Mouse (Mus musculus): ENCODE measurements around the gene Psmc3ip.

The Psmc3ip gene

DNA sequence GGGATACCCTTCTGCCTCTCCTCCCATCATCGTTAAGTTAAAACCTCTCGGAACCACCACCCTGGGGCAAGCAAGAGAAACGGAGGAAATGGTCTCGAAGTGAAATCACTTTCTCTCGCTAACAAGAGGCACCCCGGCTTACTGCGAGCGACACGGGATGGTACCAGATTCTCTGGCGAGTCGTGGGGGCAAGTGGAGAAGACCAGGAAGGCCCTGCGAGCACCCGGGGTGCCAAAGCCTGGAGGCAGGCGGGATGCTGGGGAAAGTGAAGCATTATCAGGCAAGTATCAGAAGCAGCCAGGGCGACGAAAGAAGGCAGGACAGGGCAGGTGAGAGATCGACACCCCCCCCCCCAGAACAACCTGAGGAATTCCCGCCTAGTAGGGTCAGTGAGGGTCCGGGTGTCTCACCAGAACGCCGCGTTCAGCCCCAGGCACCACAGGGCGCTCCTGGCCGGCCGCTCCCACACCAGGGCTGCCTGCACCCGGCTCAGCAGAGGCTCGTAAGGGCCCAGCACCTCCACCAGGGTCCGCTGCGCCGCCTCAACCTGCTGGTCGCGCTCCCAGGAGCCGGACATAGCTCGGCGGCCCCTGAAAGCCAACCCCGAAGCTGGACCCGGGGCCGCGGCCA, 24.0 kb upstream of the Psmc3ip start:
- DNase-seq (ENCODE audit: extremely low read depth, low read depth, low spot score) = no peak

DNA sequence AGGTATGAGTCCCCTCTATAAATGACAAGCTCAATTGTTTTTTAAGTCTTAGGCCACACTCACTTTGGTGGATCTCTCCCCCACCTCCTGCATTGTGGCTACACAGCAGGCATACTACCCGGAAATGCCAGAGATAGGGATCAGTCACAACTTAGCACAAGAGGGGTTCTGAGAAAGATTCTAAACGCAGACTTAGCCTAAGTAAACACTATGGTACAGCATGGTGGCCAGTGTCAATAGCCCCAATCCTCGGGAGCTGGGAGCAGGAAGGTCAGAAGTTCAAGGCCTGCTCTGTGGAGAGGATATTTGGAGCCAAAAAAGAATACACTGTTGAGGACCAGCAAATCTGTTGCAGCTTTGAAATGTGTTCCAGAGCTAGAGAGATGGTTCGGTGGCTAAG, 22.9 kb upstream of the Psmc3ip start:
- no peak for DNase-seq (ENCODE audit: extremely low read depth, low read depth, low spot score)

GRCm38 (mm10) chr11:101115564-101115963, 20.3 kb upstream of the Psmc3ip start:
- DNase-seq (ENCODE audit: extremely low read depth, low read depth, low spot score) = no peak

DNA sequence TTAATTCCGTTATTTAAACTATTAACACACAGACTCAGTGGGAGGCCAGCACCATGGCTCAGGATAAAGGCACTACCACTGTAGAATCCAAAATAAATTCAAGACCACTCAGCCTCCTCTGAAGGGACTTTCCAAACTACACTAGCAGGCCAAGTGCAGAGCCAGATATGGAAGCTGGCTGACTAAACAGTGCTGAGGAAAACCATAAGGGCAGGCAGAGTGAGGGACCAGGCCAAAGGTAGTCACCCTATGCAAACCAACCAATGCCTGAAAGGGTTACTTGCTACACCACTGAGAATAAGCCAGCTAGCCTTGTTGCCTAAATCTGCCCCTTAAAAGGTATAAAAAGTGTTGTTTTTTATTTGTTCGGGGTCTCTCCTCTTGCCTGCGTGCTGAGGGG, 16.9 kb upstream of the Psmc3ip start:
- DNase-seq (ENCODE audit: extremely low read depth, low read depth, low spot score) = no peak

- DNase-seq (ENCODE audit: extremely low read depth, low read depth, low spot score) = no peak
Measured at GRCm38 (mm10) chr11:101111178-101111577, 15.9 kb upstream of the Psmc3ip start.

DNA sequence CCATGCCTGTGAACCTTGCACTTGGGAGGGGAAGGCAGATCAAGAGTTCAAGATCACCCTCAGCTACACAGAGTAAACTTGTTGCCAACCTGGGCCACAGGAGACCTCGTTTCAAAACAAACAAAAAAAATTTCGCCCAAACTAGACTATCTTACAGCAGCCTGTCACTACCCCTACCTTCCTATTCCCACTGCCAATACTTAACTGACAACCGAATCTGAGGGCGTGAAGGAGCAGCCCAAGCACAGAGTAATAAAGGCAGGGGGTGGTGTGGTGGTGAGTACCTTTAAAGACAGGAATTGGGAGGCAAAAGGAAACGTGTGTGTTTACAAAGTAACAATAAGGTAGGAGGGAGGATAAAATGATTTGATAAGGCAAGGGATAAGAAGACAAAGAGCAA, 15.5 kb upstream of the Psmc3ip start:
- no peak for DNase-seq (ENCODE audit: extremely low read depth, low read depth, low spot score)

DNA sequence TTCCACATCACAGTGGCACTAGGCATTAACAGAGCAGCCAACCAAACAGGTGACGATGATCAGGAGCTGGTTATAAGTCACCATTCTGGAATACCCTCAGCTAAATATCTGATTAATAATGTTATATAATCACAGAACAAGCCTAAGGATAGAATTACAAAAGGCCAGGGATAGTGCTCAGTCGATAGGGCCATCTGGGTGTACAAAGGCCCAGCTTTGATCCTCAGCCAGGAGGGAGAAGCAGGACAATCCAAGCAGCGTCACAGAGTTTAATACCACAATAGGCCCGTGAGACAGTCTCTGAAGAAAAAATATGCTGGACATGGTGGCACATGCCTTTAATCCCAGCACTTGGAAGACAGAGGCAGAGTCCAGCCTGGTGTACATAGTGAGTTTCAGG, 14.1 kb upstream of the Psmc3ip start:
- DNase-seq (ENCODE audit: extremely low read depth, low read depth, low spot score) = no peak

GRCm38 (mm10) chr11:101103011-101103410, 7.8 kb upstream of the Psmc3ip start:
- peak; percentile 90 for DNase-seq (ENCODE audit: extremely low read depth, low read depth, low spot score)

DNA sequence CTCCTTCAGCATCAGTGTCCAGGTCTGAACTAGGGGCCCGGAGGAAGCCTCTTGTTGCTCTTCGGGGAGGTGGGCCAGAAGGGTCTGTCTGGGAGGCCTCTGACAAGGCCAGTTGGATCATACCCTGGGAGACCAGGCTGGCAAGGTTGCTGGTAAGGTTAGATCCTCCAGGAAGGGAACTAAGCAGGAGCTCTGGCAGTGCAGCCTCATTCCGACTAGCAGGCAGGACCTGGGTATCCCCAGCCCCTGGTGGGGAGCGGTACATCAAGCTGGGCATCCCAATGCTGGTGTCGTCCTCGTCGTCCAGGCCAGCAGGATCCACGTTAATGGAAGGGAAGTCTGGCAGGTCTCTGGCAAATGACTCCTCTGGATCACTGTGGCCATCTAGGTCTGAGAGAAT, 3.0 kb upstream of the Psmc3ip start:
- DNase-seq (ENCODE audit: extremely low read depth, low read depth, low spot score) = no peak

DNA sequence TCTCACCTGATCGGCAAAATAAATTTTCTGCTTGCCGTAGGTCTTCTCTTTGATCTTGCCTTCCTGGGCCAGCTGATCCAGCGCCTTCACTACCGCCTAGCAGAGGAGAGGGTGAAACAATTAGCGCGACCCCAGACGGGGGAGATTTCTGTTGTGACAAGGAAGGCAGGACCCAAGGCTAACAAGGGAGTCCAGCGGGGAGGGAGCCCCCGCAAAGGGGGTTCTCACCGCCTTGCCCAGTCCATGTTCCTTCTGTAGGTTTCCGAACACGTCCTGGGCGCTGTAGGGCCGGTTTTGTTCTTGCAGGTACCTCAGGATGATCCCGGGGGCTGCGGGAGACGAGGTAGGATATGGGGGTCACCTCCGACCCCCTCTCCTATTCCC, 314 bp downstream of the Psmc3ip start:
- DNase-seq (ENCODE audit: extremely low read depth, low read depth, low spot score) = no peak

DNA sequence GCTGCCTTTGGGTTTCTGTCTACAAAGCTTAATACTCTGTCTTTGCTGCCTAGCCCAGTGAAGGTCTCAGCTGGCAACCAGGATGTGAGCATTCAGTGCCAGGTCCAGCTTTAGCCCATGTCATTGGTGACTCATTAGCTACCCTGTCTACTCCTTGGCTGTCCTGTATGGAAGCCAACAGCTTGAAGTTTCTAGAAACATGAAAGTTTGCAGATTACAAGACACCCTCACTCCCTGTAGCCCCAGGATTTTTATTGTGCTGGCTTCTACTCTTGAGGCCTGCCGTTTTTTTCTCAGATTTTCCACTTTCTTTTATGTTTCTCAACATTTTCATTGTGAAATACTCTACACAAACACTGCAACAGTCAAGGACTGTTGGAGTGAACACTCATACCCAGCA, 5.3 kb downstream of the Psmc3ip start:
- DNase-seq (ENCODE audit: extremely low read depth, low read depth, low spot score) = no peak

GRCm38 (mm10) chr11:101087682-101088055, 7.6 kb downstream of the Psmc3ip start:
- DNase-seq (ENCODE audit: extremely low read depth, low read depth, low spot score) = no peak

- DNase-seq (ENCODE audit: extremely low read depth, low read depth, low spot score) = no peak
Measured at GRCm38 (mm10) chr11:101086756-101087681, 8.2 kb downstream of the Psmc3ip start, which contains the start of gene Mlx. Gene Mlx (plus strand): TSS chr11:101087277.

DNA sequence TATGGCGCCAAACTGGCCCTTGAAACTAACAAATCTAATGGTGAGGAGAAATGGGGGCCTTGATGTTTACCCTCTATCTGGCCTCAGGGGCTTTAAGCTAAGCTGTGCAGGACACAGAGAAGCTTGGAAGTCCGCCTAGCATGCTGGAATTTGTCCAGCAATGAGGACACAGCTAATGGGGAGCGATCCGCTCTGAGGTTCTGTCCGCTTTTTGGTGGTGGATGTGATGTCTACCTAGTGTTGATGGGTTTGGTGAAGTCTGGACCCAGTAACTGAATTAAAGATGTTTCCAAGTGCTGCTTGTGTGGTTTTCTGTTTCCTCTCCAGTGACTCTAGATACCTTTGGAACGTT, 8.9 kb downstream of the Psmc3ip start:
- DNase-seq (ENCODE audit: extremely low read depth, low read depth, low spot score) = no peak

GRCm38 (mm10) chr11:101085617-101086322, 9.5 kb downstream of the Psmc3ip start:
- DNase-seq (ENCODE audit: extremely low read depth, low read depth, low spot score) = no peak

DNA sequence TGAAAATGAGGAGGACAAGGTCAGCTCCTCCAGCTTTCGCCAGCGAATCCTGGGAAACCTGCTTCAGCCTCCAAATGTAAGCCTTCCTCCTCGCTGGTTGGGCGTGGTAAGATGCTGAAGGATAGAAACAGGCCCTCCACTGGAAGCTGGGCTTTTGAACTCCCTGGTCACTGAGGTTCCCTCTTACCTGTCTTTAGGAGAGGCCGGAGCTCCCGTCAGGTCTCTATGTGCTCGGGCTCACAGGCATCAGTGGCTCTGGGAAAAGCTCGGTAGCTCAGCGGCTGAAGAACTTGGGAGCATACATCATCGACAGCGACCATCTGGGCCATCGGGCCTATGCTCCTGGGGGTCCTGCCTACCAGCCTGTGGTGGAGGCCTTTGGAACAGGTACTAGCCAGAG, 10.4 kb downstream of the Psmc3ip start:
- no peak for DNase-seq (ENCODE audit: extremely low read depth, low read depth, low spot score)

DNA sequence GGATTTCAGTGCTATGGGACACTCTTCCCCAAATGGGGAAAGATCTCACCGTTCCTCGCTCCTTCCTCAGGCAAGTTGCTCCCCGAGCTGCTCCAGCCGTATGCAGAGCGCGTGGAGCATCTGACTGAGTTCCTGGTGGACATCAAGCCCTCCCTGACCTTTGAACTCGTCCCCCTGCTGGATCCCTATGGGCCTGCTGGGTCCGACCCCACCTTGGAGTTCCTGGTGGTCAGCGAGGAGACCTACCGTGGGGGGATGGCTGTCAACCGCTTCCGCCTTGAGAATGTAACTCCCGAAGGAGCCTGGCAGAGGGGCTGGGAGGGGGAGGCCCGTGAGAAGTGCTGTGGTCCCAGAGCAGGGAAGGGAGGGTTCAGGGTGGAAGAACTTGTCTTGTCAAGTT, 11.0 kb downstream of the Psmc3ip start:
- DNase-seq (ENCODE audit: extremely low read depth, low read depth, low spot score) = no peak

GRCm38 (mm10) chr11:101083083-101083697, 12.0 kb downstream of the Psmc3ip start:
- DNase-seq (ENCODE audit: extremely low read depth, low read depth, low spot score) = no peak

GRCm38 (mm10) chr11:101082208-101083082, 12.8 kb downstream of the Psmc3ip start, which contains the start of gene Coasy:
Gene Coasy (plus strand): TSS chr11:101082565.
- DNase-seq (ENCODE audit: extremely low read depth, low read depth, low spot score) = no peak

DNA sequence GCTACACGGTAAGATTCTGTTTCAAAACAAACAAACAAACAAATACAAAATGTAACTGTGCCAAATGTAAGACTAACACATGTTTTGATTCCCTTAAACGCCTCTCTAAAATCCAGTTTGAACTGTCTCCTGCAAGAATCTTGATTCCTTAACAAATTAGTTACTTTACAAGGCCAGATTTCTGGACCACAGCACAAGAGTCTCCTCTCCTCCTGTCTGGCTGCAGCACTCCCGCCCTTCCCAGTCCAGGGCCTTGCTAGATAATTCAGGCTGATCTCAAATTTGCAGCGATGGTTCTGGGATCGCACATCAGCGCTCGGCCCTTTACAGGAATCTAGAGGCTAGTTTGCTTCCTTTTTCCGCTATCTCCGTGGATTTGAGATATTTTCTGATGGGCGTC, 13.6 kb downstream of the Psmc3ip start:
- no peak for DNase-seq (ENCODE audit: extremely low read depth, low read depth, low spot score)
